Mouse (Mus musculus) midbrain, embryonic 11.5 days (tissue): ENCODE measurements around the gene 1700016D06Rik. TPM values are rescaled to one million over a fixed set of nuclear protein-coding genes. Genes with fewer than 3 reads are reported as not detected.

Source experiments
- ATAC-seq: fragments of 200-750 bp; cut with Nextera tagmentation; 2 replicates; pipeline ENCODE4 v1.8.0; 2017; ENCODE audit warnings: moderate TSS enrichment, moderate library complexity; ENCODE audit not compliant: low FRiP score
- DNase-seq: peaks from one replicate; pipeline ENCODE4 v3.0.0; 2015; ENCODE audit warnings: low spot score; ENCODE audit errors: missing footprints
- H3K27ac ChIP-seq: fragments of 300-500 bp; sonication (generic); 2 replicates; pipeline ENCODE4 v1.5.1; 2014; ENCODE audit warnings: low read depth, low read length
- H3K27me3 ChIP-seq: fragments of 300-500 bp; sonication (generic); 2 replicates; pipeline ENCODE4 v1.6.1; 2014; ENCODE audit warnings: mild to moderate bottlenecking, low read length, moderate library complexity, mixed read lengths; ENCODE audit not compliant: control insufficient read depth, insufficient read depth
- H3K36me3 ChIP-seq: fragments of 300-500 bp; sonication (generic); 2 replicates; pipeline ENCODE4 v1.6.1; 2014; ENCODE audit warnings: mild to moderate bottlenecking, low read length, moderate library complexity, mixed read lengths; ENCODE audit not compliant: control insufficient read depth, insufficient read depth
- H3K4me1 ChIP-seq: fragments of 300-500 bp; sonication (generic); 2 replicates; pipeline ENCODE4 v1.6.1; 2014; ENCODE audit warnings: low read length; ENCODE audit not compliant: control insufficient read depth, insufficient read depth
- H3K4me2 ChIP-seq: fragments of 300-500 bp; sonication (generic); 2 replicates; pipeline ENCODE4 v1.6.1; 2014; ENCODE audit warnings: mild to moderate bottlenecking, moderate library complexity
- H3K4me3 ChIP-seq: fragments of 300-500 bp; sonication (generic); 2 replicates; pipeline ENCODE4 v1.5.1; 2014; ENCODE audit warnings: low read depth, low read length
- H3K9ac ChIP-seq: fragments of 300-500 bp; sonication (generic); 2 replicates; pipeline ENCODE4 v1.6.1; 2014; ENCODE audit warnings: low read length
- H3K9me3 ChIP-seq: fragments of 300-500 bp; sonication (generic); 2 replicates; pipeline ENCODE4 v1.6.1; 2016; ENCODE audit warnings: low read length; ENCODE audit not compliant: control insufficient read depth
- WGBS: fragments of 180-500 bp; shearing (Covaris S2); extraction: QIAGEN DNeasy Blood & Tissue Kit; methylation state at CpG from one replicate; pipeline ENCODE4 v1.1.7; 2014; 5-methylcytosine and 5-hydroxymethylcytosine counted together
- polyA plus RNA-seq: library from polyadenylated mRNA; unstranded; fragments of >200 nt; fragmentation: Nextera tagmentation; extraction: Ambion mirVana; gene quantifications from 2 replicates; pipeline ENCODE4 v1.2.1, GENCODE M21; 2014

1700016D06Rik gene
- polyA plus RNA-seq, 1 experiment from 2014 or later: not detected

- DNase-seq (no peak), ATAC-seq (peak; percentile 34)
- H3K9ac ChIP-seq: peak overlapping the region; percentile 99
- H3K9me3 ChIP-seq: no peaks in the 10 kb centered on the region
- 1% methylated on average over 39 of the region's 39 CpGs for WGBS
- peak overlapping the region; percentile 97 for H3K4me3 ChIP-seq
- H3K27ac ChIP-seq: peak overlapping the region; percentile 97; the same call in 1 of the 2 replicates
- peaks cover 20% of the 10 kb centered on the region for H3K36me3 ChIP-seq
- peak overlapping the region; percentile 89 for H3K4me2 ChIP-seq
- no peaks in the 10 kb centered on the region for H3K27me3 ChIP-seq
- H3K4me1 ChIP-seq: peaks cover 17% of the 10 kb centered on the region
Measured at GRCm38 (mm10) chr8:11634331-11635011, 66.4 kb downstream of the 1700016D06Rik start.

GRCm38 (mm10) chr8:11633414-11633813, 67.4 kb downstream of the 1700016D06Rik start:
- no peaks in the 10 kb centered on the region for H3K27me3 ChIP-seq
- peak overlapping the region; percentile 97 for H3K4me3 ChIP-seq
- no peak for ATAC-seq
- H3K27ac ChIP-seq: no peak overlapping the region
- peak overlapping the region; percentile 99 for H3K9ac ChIP-seq
- no peaks in the 10 kb centered on the region for H3K9me3 ChIP-seq
- H3K36me3 ChIP-seq: peaks cover 20% of the 10 kb centered on the region
- peak overlapping the region; percentile 89 for H3K4me2 ChIP-seq
- DNase-seq: no peak
- peaks cover 17% of the 10 kb centered on the region for H3K4me1 ChIP-seq
- 79% methylated on average over 7 of the region's 7 CpGs for WGBS

- Histone ChIP-seq H3K9me3 (no peaks in the 10 kb centered on the region), H3K36me3 (peaks cover 28% of the 10 kb centered on the region), H3K4me1 (peaks cover 17% of the 10 kb centered on the region), H3K9ac (no peak overlapping the region), H3K4me3 (no peak overlapping the region), H3K4me2 (no peak overlapping the region), H3K27ac (no peak overlapping the region), H3K27me3 (no peaks in the 10 kb centered on the region)
- DNase-seq (no peak), ATAC-seq (no peak)
- WGBS: 84% methylated on average over 2 of the region's 2 CpGs
Measured at GRCm38 (mm10) chr8:11632406-11632805, 68.5 kb downstream of the 1700016D06Rik start.

GRCm38 (mm10) chr8:11629206-11629605, 71.7 kb downstream of the 1700016D06Rik start:
- peaks cover 12% of the 10 kb centered on the region for H3K4me1 ChIP-seq
- no peak overlapping the region for H3K4me3 ChIP-seq
- no peaks in the 10 kb centered on the region for H3K27me3 ChIP-seq
- no peak overlapping the region for H3K27ac ChIP-seq
- H3K9me3 ChIP-seq: no peaks in the 10 kb centered on the region
- ATAC-seq: no peak
- 85% methylated on average over 5 of the region's 5 CpGs for WGBS
- H3K36me3 ChIP-seq: peaks cover 32% of the 10 kb centered on the region
- no peak overlapping the region for H3K4me2 ChIP-seq
- DNase-seq: no peak
- H3K9ac ChIP-seq: no peak overlapping the region

GRCm38 (mm10) chr8:11628506-11629132, 72.2 kb downstream of the 1700016D06Rik start:
- Histone ChIP-seq H3K4me2 (no peak overlapping the region), H3K27me3 (no peaks in the 10 kb centered on the region; the same call in 1 of the 2 replicates), H3K36me3 (peaks cover 32% of the 10 kb centered on the region), H3K4me1 (peaks cover 6% of the 10 kb centered on the region), H3K9me3 (no peaks in the 10 kb centered on the region), H3K9ac (no peak overlapping the region), H3K4me3 (no peak overlapping the region), H3K27ac (no peak overlapping the region)
- DNase-seq: no peak
- ATAC-seq: no peak
- 86% methylated on average over 7 of the region's 7 CpGs for WGBS

DNA sequence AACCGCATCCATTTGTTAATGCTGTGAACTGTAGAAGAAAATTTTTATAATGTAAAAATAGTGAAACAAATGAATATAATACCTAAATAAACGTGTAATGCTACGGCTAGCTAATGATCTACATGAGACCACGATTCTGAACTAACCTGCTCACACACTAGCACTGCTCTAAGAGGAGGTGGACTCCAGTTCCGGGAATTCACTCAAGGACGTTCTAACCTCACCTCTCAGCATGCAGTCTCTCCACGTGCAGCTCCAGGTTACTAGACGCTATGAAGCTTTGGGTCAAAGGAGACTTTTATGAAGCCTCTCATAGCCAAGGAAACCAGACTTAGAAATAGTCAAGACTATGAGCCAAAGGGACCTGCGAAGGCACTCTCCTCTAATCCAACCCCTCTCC, 73.1 kb downstream of the 1700016D06Rik start:
- ATAC-seq (no peak), DNase-seq (no peak)
- 90% methylated on average over 9 of the region's 9 CpGs for WGBS
- Histone ChIP-seq H3K9me3 (no peaks in the 10 kb centered on the region), H3K4me1 (peaks cover 2% of the 10 kb centered on the region; the same call in 1 of the 2 replicates), H3K9ac (no peak overlapping the region), H3K4me2 (no peak overlapping the region), H3K27me3 (no peaks in the 10 kb centered on the region; the same call in 1 of the 2 replicates), H3K4me3 (no peak overlapping the region), H3K27ac (no peak overlapping the region), H3K36me3 (peaks cover 32% of the 10 kb centered on the region)

DNA sequence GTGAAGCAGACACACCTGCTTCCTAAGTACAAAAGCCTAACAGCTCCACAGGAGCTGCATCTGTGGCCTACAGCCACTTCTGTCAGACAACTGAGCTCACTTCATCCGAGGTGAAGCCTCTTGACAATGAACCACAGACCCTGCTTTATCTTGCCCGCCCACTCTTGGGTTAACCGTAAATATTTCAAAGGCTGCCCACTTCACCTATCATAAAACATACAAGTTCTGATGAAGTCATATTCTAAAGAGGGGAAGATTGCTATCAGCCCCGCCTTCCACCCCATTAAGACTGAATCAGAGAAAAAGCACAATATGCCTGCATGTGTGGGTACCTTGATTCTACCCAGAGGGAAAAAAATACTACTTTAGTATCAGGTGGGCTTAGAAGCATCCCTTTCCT, 75.8 kb downstream of the 1700016D06Rik start:
- Histone ChIP-seq H3K27me3 (no peaks in the 10 kb centered on the region; the same call in 1 of the 2 replicates), H3K9ac (no peak overlapping the region), H3K36me3 (peaks cover 22% of the 10 kb centered on the region), H3K4me1 (no peaks in the 10 kb centered on the region), H3K27ac (no peak overlapping the region), H3K4me2 (no peak overlapping the region), H3K4me3 (no peak overlapping the region), H3K9me3 (no peaks in the 10 kb centered on the region)
- WGBS: 90% methylated on average over 4 of the region's 4 CpGs
- no peak for DNase-seq
- no peak for ATAC-seq

DNA sequence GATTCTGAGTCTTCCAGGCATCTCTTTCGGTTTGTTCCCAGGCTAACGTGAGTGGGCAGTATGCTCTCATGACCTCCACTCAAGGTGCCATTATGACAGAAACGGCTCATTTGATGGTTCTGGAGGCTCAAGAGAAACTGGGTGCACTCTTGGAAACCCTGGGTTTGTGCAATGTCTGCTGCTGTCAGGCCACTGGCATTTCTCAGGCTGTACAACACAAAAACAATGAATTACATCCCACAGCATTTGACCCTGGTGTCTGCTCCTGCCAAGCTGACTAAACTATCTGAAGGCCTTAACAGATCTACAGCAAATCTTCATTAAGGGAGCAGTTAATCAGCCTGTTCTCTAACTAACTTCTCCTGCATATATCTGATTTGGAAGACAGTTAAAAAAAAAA, 81.8 kb downstream of the 1700016D06Rik start:
- Histone ChIP-seq H3K36me3 (peaks cover 28% of the 10 kb centered on the region), H3K27me3 (no peaks in the 10 kb centered on the region; the same call in 1 of the 2 replicates), H3K4me1 (no peaks in the 10 kb centered on the region), H3K27ac (no peak overlapping the region), H3K9me3 (no peaks in the 10 kb centered on the region), H3K4me2 (no peak overlapping the region), H3K4me3 (no peak overlapping the region), H3K9ac (no peak overlapping the region)
- DNase-seq: no peak
- WGBS: 89% methylated on average over 3 of the region's 3 CpGs
- ATAC-seq: no peak

- H3K4me3 ChIP-seq: no peak overlapping the region
- no peak overlapping the region for H3K9ac ChIP-seq
- ATAC-seq: no peak
- no peak overlapping the region for H3K27ac ChIP-seq
- no peak for DNase-seq
- peaks cover 33% of the 10 kb centered on the region for H3K36me3 ChIP-seq
- H3K27me3 ChIP-seq: no peaks in the 10 kb centered on the region
- 94% methylated on average over 2 of the region's 2 CpGs for WGBS
- H3K4me2 ChIP-seq: no peak overlapping the region
- no peaks in the 10 kb centered on the region for H3K9me3 ChIP-seq
- no peaks in the 10 kb centered on the region for H3K4me1 ChIP-seq
Measured at GRCm38 (mm10) chr8:11618063-11618462, 82.8 kb downstream of the 1700016D06Rik start.
